Comparison of ENCODE assay signal across 25 mouse cellular contexts in the genomic region with DNA sequence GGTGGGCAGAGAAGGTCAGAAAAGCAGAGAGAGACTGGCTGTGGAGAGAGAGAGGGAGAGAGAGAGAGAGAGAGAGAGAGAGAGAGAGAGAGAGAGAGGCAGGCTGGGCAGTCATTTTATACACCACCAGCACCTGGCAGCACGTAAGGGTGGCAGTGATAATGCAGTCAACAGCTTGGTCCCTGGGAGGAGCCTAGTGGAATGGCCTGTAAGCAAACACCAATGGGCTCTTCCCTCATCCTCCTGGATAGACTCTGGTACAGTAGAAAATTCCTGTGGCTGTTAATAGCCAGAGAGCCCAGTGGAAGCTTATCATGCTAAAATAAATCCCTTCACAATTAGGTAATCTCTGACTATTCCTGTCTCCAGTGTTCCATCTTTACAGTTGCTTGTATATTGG. TPM values are rescaled to one million over a fixed set of nuclear protein-coding genes. Genes with fewer than 3 reads are reported as not detected.
DNase-seq lines count a peak whose midpoint lies in the region; ATAC-seq and TF ChIP-seq lines count a peak whose summit lies in the region.
"Had no signal": no experiment of that assay in that cellular context is flagged by ENCODE, and none has a peak within 500 bp of the region (broad histone marks: within the 10 kb centered on the region; RNA-seq: fewer than 3 reads in every experiment).

No protein-coding gene starts in this region.

- H3K27ac ChIP-seq in heart, embryonic 13.5 days (replicated peaks): 0 out of 2 replicates have a peak overlapping the region, but pooled peaks have one; percentile 28
- H3K27ac ChIP-seq in heart, adult 2 months: no peak overlapping the region
- H3K27ac ChIP-seq in heart, embryonic 15.5 days: no peak overlapping the region
- no peak overlapping the region for H3K27ac ChIP-seq in heart, embryonic 16.5 days (ENCODE audit: low read length)
- H3K27ac ChIP-seq in heart, postnatal 0 days (ENCODE audit: low read depth): no peak overlapping the region
- no peak overlapping the region for H3K27ac ChIP-seq in heart, embryonic 10.5 days

- intact Hi-C loops in heart, adult 2 months (cut with DNase I): no loop called here
- intact Hi-C loops in heart, postnatal 25 days (cut with DNase I): no loop called here

- ATAC-seq in heart, embryonic 13.5 days (ENCODE audit: extremely low read depth, insufficient number of reproducible peaks, low FRiP score, low TSS enrichment): 0 out of 2 replicates have a peak, but pooled peaks have one; percentile 14
- ATAC-seq in heart, embryonic 15.5 days (replicated peaks; ENCODE audit: insufficient number of reproducible peaks, insufficient read depth, low FRiP score, low read depth): peak; percentile 80; the same call in 1 of the 2 replicates
- ATAC-seq in heart, embryonic 16.5 days (replicated peaks; ENCODE audit: extremely low read depth, insufficient read depth, low FRiP score): peak; percentile 70
- peak; percentile 68 for ATAC-seq in heart, postnatal 0 days (ENCODE audit: insufficient read depth, low read depth)
- ATAC-seq: activated CD4-positive, CD25-positive, alpha-beta regulatory T cell, adult 4 months; CD4-positive, CD25-positive, alpha-beta regulatory T cell, adult 4 months; Patski had no signal

- H3K4me2 ChIP-seq in heart, embryonic 13.5 days: no peak overlapping the region
- no peak overlapping the region for H3K4me2 ChIP-seq in heart, embryonic 15.5 days
- no peak overlapping the region for H3K4me2 ChIP-seq in heart, embryonic 16.5 days (ENCODE audit: low read depth, low read length)
- no peak overlapping the region for H3K4me2 ChIP-seq in heart, postnatal 0 days (ENCODE audit: low read depth, low read length)

- WGBS in heart, embryonic 13.5 days: 16% methylated on average over 1 of the region's 1 CpGs
- WGBS in heart, adult 2 months: 33% methylated on average over 1 of the region's 1 CpGs
- WGBS in heart, embryonic 15.5 days: 33% methylated on average over 1 of the region's 1 CpGs
- 18% methylated on average over 1 of the region's 1 CpGs for WGBS in heart, embryonic 16.5 days
- 23% methylated on average over 1 of the region's 1 CpGs for WGBS in heart, postnatal 0 days
- 50% methylated on average over 1 of the region's 1 CpGs for WGBS in heart, embryonic 10.5 days

- no peak for TF ChIP-seq POLR2A in heart, adult 2 months (IDR thresholded peaks at IDR 0.05; ENCODE audit: insufficient read depth, low read depth, low read length)

- DNase-seq in heart, adult 2 months: no peak
- no peak for DNase-seq in heart, postnatal 25 days (ENCODE audit: low spot score)
- DNase-seq in heart, adult 18-20 months: no peak
- no peak for DNase-seq in heart, postnatal 0 days (ENCODE audit: low spot score)
- DNase-seq in heart, embryonic 10.5 days (ENCODE audit: low spot score): no peak
- DNase-seq: adrenal gland, adult 2 months; adrenal gland, adult 8-10 months; adrenal gland, postnatal 10 days; adrenal gland, postnatal 14 days; adrenal gland, postnatal 25 days; adrenal gland, postnatal 36 days; B cell, adult 2 months; cerebellum, adult 11 months; cerebellum, adult 11-12 months had no signal

- no peaks in the 10 kb centered on the region for H3K79me2 ChIP-seq in heart, adult 2 months (replicated peaks; ENCODE audit: control insufficient read depth, insufficient read depth, low read length)

- TF ChIP-seq CTCF in heart, adult 2 months (IDR thresholded peaks at IDR 0.05): no peak
- no peak for TF ChIP-seq CTCF in heart, postnatal 0 days (IDR thresholded peaks at IDR 0.05; ENCODE audit: low read depth)

- no peaks in the 10 kb centered on the region for H3K27me3 ChIP-seq in heart, embryonic 13.5 days (replicated peaks)
- no peaks in the 10 kb centered on the region for H3K27me3 ChIP-seq in heart, adult 2 months (ENCODE audit: control insufficient read depth, insufficient read depth, low read length)
- no peaks in the 10 kb centered on the region for H3K27me3 ChIP-seq in heart, embryonic 15.5 days
- no peaks in the 10 kb centered on the region for H3K27me3 ChIP-seq in heart, embryonic 16.5 days (ENCODE audit: control insufficient read depth, insufficient read depth, low read length)
- H3K27me3 ChIP-seq in heart, postnatal 0 days (ENCODE audit: control insufficient read depth, insufficient read depth, low read length): no peaks in the 10 kb centered on the region
- H3K27me3 ChIP-seq in heart, embryonic 10.5 days (ENCODE audit: insufficient read depth, poor library complexity, severe bottlenecking): no peaks in the 10 kb centered on the region
- H3K27me3 ChIP-seq: CH12.LX, Patski had no signal

- H3K4me1 ChIP-seq in heart, embryonic 13.5 days: 0 out of 2 replicates have a peak, but pooled peaks cover 8% of the 10 kb centered on the region
- H3K4me1 ChIP-seq in heart, adult 2 months (ENCODE audit: control insufficient read depth, insufficient read depth, low read length): no peaks in the 10 kb centered on the region
- no peaks in the 10 kb centered on the region for H3K4me1 ChIP-seq in heart, embryonic 15.5 days (replicated peaks)
- H3K4me1 ChIP-seq in heart, embryonic 16.5 days (ENCODE audit: control insufficient read depth, insufficient read depth, low read length): 0 out of 2 replicates have a peak, but pooled peaks cover 3% of the 10 kb centered on the region
- H3K4me1 ChIP-seq in heart, postnatal 0 days (ENCODE audit: control insufficient read depth, insufficient read depth): no peaks in the 10 kb centered on the region
- H3K4me1 ChIP-seq in heart, embryonic 10.5 days: no peaks in the 10 kb centered on the region

- no peak for TF ChIP-seq EP300 in heart, adult 2 months (IDR thresholded peaks at IDR 0.05; ENCODE audit: insufficient read depth, low read depth, low read length)
- TF ChIP-seq EP300 in heart, postnatal 0 days (IDR thresholded peaks at IDR 0.05; ENCODE audit: low read depth): no peak

- H3K9me3 ChIP-seq in heart, embryonic 13.5 days: no peaks in the 10 kb centered on the region
- no peaks in the 10 kb centered on the region for H3K9me3 ChIP-seq in heart, embryonic 15.5 days (replicated peaks)
- H3K9me3 ChIP-seq in heart, embryonic 16.5 days (replicated peaks; ENCODE audit: control insufficient read depth, low read length): no peaks in the 10 kb centered on the region
- H3K9me3 ChIP-seq in heart, postnatal 0 days (replicated peaks; ENCODE audit: control insufficient read depth, low read length): no peaks in the 10 kb centered on the region
- H3K9me3 ChIP-seq in heart, embryonic 10.5 days: no peaks in the 10 kb centered on the region
- H3K9me3 ChIP-seq: G1E had no signal

- H3K4me3 ChIP-seq in heart, embryonic 13.5 days: no peak overlapping the region
- H3K4me3 ChIP-seq in heart, adult 2 months: no peak overlapping the region
- H3K4me3 ChIP-seq in heart, embryonic 15.5 days: no peak overlapping the region
- H3K4me3 ChIP-seq in heart, embryonic 16.5 days (ENCODE audit: low read length): no peak overlapping the region
- H3K4me3 ChIP-seq in heart, postnatal 0 days (ENCODE audit: low read depth, low read length): no peak overlapping the region
- no peak overlapping the region for H3K4me3 ChIP-seq in heart, embryonic 10.5 days

- no peaks in the 10 kb centered on the region for H3K36me3 ChIP-seq in heart, embryonic 13.5 days
- H3K36me3 ChIP-seq in heart, adult 2 months (ENCODE audit: control insufficient read depth, insufficient read depth, low read length): no peaks in the 10 kb centered on the region
- H3K36me3 ChIP-seq in heart, embryonic 15.5 days: no peaks in the 10 kb centered on the region
- H3K36me3 ChIP-seq in heart, embryonic 16.5 days (ENCODE audit: control insufficient read depth, insufficient read depth): no peaks in the 10 kb centered on the region
- H3K36me3 ChIP-seq in heart, postnatal 0 days (replicated peaks; ENCODE audit: control insufficient read depth, insufficient read depth, low read length): no peaks in the 10 kb centered on the region
- no peaks in the 10 kb centered on the region for H3K36me3 ChIP-seq in heart, embryonic 10.5 days
- H3K36me3 ChIP-seq: G1E had no signal

- H3K9ac ChIP-seq in heart, embryonic 13.5 days: no peak overlapping the region
- H3K9ac ChIP-seq in heart, adult 2 months (ENCODE audit: low read depth, low read length): no peak overlapping the region
- no peak overlapping the region for H3K9ac ChIP-seq in heart, embryonic 15.5 days
- H3K9ac ChIP-seq in heart, embryonic 16.5 days (ENCODE audit: low read length): no peak overlapping the region
- H3K9ac ChIP-seq in heart, postnatal 0 days (replicated peaks; ENCODE audit: low read depth, low read length): no peak overlapping the region

RNA-seq across cellular contexts. Expression of a gene that starts 24.5 kb away (rescaled TPM):
- polyA plus RNA-seq in heart, embryonic 13.5 days (2015; fragmentation: Nextera tagmentation; extraction: Ambion mirVana): 0.17 and 0.24 TPM in 2 replicates
- total RNA-seq in heart, adult 2 months (2021): 1 to 10 TPM; 1.5 to 1.6 TPM
- 0.91 and 1.2 TPM in 2 replicates for polyA plus RNA-seq in heart, adult 2 months (2012; rRNA removed)
- 0.37 and 0.42 TPM in 2 replicates for polyA plus RNA-seq in heart, embryonic 15.5 days (2015; fragmentation: Nextera tagmentation; extraction: Ambion mirVana)
- total RNA-seq in heart, postnatal 25 days (2021): 1 to 10 TPM; 1.5 to 1.6 TPM
- polyA plus RNA-seq in heart, embryonic 16.5 days (2015; fragmentation: Nextera tagmentation; extraction: Ambion mirVana): 0.52 and 0.84 TPM in 2 replicates
- total RNA-seq in heart, adult 18-20 months (2021): 1 to 10 TPM; 2.4 to 4.4 TPM
- total RNA-seq in heart, postnatal 0 days (2014; rRNA removed; ENCODE audit: low replicate concordance): 0.15 TPM in 1 of 2 replicates, not detected in the other
- 0.10 TPM in 1 of 2 replicates, not detected in the other for polyA plus RNA-seq in heart, postnatal 0 days (2015; fragmentation: Nextera tagmentation; extraction: Ambion mirVana)
- 0.08 TPM in 1 of 2 replicates, not detected in the other for polyA plus RNA-seq in heart, embryonic 10.5 days (2016; fragmentation: Nextera tagmentation; extraction: Ambion mirVana)
- total RNA-seq: CH12.LX, ES-E14, G1E, MEL had no signal
- polyA plus RNA-seq: activated CD4-positive, CD25-positive, alpha-beta regulatory T cell, adult 4 months; C2C12; CD4-positive, CD25-positive, alpha-beta regulatory T cell, adult 4 months; G1E; Patski had no signal

Comparison
In these comparisons a context has a peak if more than half of its experiments do, and no peak if none do; other contexts are left out.
1. ATAC-seq: peak in every context shown above with its lines; median percentile 80 in heart, embryonic 15.5 days; 70 in heart, embryonic 16.5 days; 68 in heart, postnatal 0 days; 14 in heart, embryonic 13.5 days.